Mouse (Mus musculus): Measurements from ENCODE around the gene Doc2b.

Gene Doc2b

DNA sequence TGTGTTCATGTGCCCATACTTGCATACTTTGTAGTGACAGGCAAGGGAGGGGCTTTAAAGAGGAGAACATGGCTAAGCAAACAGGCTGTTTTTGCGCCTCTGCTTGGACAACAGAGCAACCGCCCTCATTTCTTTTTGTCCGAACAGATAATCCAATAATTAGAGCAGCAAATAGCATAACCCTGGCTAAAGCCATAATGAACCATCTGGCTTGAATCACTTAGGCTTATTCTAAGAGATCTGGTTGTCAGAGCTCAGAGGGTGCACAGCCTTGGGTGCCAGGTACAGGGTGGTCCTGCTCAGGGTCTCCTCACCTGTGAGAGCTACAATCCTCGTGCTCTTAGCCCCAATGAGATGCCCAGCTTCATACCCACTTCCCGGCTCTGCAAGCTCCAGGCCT lies 2.5 kb downstream of the Doc2b start:
- no peak for DNase-seq (ENCODE audit: low read depth, low spot score)

DNA sequence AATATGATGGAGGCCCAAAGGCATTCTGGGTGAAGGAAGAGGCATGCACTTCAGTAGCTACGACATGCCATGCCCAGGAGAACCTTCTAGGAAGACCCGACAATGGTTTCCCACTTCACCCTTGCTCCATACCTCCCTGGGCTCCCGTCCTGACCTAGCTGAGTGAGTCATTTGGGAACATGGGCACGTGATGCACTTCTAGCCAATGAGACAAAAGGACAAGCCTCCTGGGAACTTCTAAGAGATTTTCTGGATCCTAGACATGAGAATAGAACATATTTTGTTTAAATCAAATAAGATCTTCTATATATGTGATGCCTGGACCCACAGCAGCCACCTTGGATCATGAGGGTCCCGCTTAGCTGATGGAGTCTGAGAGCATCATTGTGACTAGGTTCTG lies 3.3 kb downstream of the Doc2b start:
- no peak for DNase-seq (ENCODE audit: low read depth, low spot score)

DNA sequence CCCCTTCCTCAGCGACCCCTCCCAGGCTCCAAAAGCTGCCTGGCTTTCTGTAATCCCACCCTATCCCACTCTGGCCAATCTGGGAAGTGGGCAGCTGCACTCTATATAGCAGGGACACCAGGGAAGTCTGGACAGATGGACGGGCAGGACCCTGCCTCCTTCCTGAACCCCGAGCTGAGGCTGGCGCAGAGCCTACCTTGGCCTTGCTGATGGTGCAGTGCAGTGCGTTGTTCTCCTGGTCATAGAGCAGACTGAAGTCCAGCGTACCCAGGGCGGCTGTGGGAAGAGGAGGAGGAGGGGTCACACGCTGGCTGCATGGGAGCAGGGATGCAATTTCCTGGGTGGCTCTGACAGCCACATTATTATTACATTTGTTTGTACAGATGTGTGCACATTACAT lies 10.0 kb downstream of the Doc2b start:
- no peak for DNase-seq (ENCODE audit: low read depth, low spot score)

DNA sequence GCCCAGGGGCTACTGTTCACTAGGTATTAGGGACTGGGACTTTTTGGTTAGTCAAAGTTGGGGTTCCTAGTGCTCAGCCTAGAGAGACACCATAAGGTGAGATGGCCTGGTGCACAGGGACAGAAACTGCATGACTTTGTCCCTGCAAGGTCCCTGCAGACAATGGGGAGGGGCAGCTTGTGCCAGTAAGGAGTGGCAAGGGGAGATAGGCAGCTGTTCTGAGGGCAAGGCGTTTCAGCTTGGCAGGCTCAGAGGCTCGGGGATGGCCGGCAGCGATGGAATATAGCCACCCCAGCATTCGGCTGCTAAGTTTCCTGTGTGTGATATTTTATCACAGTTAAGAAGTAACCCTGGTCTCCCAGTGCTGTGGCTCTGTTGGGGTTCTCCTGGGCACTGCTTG lies 12.1 kb downstream of the Doc2b start:
- no peak for DNase-seq (ENCODE audit: low read depth, low spot score)

DNA sequence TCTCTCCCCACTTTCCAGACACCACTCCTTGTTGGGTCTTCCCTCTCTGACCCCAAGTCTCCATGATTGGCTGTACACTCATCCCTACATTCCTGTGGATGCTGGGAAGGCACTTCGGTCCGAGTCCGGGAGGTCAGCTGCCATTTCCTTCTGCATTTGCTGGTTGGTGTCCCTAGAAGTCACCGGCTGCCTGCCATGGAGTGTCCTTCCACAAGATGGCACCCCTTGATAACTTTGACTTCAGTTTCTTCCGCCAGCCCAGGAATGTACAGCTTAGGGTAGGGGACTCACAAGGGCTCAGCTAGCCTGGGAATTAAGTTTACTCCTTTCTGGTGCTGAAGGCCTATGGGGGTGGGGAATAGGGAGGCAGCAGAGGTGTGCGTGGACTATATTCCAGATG lies 13.9 kb downstream of the Doc2b start:
- no peak for DNase-seq (ENCODE audit: low read depth, low spot score)

DNA sequence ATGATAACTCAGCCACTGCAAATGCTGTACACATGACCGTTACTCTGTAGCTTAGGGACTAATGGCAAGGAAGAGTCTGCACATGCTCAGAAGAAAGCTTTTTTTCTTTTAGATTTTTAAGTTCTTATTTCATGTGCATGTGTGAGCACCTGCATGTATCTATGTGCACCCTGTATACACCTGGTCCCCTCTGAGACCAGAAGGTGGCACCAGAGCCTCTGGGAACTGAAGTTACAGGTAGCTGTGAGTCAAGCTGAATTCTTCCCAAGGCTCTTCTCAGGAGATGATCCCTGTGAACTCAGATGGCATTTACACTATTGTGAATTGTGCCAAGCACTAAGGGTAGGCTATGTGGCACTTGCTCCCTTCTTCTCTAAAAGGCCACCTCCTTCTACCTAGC lies 19.9 kb downstream of the Doc2b start:
- no peak for DNase-seq (ENCODE audit: low read depth, low spot score)

DNA sequence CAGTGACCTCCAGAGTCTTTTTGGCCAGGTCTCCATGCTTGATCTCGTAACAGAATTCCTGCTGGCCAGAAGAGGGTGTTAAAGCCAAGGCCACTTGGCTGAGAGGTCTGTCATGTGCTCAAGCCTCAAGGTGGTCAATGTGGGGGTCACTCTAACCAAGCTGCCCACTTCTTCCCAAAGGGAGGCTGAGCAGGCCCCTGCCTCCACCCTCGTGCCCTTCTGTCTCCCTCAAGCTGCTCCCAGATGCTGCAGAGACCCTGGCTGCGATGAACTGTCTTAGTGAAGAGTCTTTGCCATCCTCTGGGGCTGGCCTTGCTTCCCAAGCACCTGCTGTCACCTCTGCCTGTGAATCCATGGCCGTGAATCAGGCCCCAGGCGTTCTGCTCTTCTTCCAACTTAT lies 23.3 kb downstream of the Doc2b start:
- no peak for DNase-seq (ENCODE audit: low read depth, low spot score)

DNA sequence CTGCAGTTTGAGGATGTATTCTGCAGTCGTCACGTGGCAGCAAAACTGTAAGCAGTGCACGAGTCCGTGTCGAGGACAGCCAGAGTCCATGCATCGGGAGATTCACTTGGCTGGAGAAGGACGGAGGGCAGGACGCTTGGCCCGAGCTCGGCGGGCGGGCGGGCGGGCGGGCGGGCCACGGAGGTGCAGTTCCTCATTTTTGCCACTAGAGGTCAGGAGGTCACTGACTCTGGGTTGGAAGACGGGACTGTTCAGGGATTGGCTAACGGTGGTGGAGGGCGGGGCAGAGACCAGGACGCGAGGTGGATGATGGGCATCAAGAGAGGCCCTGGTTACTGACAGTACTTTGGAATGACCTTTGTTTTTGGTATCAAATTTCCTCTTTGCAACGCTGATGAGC lies 26.6 kb downstream of the Doc2b start:
- peak; percentile 69 for DNase-seq (ENCODE audit: low read depth, low spot score)

DNA sequence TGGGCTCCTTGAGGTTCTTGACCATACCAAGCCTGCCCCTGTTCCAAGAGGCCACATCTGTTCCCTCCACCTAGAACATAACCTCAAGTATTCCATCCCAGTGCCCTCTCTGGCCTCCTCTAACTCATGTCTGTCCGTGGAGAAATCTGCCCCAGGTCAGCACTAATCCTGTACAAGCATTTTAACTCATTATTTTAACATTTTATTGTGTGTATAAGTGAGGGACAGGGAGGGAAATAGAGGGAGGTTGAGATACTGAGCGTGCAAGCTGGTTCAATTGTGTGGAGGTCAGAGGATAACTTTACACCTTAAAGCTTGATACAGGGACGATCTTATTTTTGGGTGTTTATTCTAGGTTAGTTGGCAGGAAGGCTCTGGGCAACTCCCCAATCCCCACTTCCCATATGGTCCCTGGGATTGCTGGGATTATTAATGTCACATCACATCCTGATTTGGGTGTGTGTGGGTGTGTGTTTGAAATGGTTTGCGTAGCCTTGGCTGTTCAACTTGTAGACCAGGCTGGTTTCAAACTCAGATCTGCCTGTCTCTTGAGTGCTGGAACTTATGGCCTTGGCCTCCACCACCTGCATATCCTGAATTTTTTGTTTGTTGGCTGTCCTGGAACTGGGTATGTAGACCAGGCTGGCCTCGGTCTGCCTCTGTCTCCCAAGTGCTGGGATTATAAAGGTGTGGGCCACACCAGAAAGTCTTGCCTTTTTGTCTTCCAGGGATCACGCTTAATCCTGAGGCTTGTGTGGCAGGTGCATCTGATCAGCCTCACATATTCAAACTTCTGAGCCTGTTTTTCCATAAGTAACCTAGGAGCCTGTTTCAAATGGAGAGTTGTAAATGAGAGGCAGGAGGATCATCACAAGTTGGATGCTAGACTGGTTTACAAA lies 27.5 kb downstream of the Doc2b start:
- peak; percentile 39 for DNase-seq (ENCODE audit: low read depth, low spot score)

DNA sequence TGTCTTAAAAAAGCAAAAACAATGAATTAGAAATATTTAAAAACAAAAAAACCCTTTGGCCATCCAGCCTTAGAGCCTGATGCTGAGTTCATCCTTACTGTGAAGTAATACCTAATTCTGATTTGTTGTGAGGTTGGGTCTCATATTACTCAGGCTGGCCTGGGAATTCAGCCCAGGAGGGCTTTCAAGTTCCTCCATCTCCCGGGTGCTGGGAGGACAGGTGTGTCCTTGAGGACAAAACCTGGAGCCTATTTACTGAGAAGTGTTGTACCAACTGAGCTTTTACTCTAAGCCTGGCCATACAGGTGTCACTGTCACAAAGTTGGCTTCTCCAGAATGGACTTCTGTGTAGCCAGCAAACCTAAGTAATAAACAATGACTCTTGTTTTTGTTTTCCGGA lies 28.8 kb downstream of the Doc2b start:
- no peak for DNase-seq (ENCODE audit: low read depth, low spot score)

DNA sequence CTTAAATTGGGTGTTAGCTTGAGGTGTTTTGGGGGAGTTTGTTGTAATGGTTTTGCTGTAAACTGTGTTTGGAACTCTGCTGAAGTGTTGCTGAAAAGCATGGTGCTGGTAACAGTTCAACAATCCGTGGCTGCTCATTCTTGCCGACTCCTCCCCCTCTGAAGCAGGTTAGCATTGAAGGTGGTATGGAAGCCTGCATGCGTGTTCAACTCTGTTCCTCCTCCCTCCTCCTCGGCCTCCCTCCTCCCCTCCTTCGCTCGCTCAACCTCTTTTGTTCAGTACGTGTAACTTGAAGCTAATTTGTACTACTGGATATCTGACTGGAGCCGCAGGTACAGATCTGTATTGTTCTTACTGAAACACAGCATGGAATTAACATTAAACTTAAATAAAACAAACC lies 30.7 kb downstream of the Doc2b start:
- DNase-seq (ENCODE audit: low read depth, low spot score) = no peak

DNA sequence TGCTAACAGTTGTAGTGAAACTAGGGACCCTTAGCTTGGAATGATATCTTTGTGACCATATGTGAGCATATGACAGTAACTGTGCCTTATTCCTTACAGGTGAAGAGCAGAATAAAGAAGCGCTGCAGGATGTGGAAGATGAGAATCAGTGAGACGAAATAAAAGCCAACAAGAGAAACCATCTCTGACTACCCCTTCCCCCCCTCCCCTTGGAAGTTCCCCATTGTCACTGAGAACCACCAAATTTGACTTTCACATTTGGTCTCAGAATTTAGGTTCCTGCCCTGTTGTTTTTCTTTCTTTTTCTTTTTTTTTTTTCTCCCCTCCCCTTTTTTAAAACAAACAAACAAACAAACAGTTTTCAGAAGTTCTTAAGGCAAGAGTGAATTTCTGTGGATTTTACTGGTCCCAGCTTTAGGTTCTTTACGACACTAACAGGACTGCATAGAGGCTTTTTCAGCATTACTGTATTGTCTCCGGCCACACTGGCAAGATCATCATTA lies 31.3 kb downstream of the Doc2b start:
- no peak for DNase-seq (ENCODE audit: low read depth, low spot score)

DNA sequence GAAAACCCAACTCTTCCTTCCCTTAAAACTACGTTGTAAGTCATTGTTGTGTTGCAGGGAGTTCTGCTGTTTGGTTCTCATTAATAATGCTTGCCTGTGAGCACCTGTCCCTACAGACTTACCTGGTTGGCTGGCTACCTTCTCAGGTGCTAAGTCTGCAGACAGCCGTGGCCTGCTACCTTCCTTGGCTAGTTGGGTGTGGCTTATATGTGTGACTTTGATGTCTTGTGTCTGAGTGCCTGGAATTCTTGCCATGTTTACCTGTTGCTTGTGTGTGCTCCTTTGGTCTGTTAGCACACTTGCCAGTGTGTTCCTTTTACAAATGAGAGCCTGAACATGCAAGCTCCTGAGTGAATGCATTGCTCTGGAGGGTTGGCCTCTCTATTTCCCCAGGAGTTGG lies 33.1 kb downstream of the Doc2b start:
- no peak for DNase-seq (ENCODE audit: low read depth, low spot score)

DNA sequence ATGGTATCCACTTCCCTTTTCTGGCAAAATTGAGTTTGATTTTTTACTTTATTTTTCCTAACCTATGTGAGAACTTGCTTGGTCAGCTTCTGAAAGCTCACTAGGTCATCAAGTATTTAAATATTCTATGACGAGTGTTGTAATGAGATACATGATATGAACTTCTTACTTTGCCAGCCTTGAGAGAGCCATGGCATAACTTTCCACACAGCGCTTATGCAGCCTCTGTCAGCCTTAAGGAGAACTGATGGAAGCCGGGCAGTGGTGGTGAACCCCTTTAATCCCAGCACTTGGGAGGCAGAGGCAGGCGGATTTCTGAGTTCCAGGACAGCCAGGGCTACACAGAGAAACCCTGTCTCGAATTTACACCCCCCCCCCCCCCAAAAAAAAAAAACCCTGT lies 35.1 kb downstream of the Doc2b start:
- no peak for DNase-seq (ENCODE audit: low read depth, low spot score)

DNA sequence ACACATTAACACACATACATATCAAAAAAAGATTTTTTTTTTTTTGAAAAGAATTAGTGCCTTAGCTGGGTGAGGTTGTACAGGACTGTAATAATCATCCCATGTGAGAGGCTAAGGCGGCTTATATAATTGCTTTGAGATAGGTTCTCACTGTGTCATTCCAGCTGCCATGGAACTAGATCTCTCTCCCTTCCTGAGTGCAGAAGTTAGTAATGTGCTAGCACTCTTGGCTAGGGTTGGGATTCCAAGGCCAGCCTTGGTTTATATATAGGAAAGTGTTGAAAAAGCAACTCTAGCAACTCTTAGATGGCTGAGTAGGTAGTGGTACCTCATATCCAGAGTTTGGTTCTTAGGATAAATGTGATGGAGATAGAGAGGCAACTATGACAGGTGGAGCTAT lies 37.3 kb downstream of the Doc2b start:
- DNase-seq (ENCODE audit: low read depth, low spot score) = no peak

DNA sequence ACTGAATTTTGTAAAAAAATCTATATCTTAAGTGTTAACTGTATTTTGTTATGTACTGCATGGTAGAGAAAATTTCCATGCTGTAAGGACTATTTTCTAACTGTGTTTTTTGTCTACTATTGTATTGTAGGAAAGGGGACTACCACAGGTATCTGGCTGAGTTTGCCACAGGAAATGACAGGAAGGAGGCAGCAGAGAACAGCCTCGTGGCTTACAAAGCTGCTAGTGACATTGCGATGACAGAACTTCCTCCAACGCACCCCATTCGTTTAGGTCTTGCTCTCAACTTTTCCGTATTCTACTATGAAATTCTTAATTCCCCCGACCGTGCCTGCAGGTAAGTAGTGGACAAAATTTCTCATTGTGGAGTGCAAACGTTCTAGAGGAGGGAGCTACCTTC lies 39.2 kb downstream of the Doc2b start:
- DNase-seq (ENCODE audit: low read depth, low spot score) = no peak

DNA sequence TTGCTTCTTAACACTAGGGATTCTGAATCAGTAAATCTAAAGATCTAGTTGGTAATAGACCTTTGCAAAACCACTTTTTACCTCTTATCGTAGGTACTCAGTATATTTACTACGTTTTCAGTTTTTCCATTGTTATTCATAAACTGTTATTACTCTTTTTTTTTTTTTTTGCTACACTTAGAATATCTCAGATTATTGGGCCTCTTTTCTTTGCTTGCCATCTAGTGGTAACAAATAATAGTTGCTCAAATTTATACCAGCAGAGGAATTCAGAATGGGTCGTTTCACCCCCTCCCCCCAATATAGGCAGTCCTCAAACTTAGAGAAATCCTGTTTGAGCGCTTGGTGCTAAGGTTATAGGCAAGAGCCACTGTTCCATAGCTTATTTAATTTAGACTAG lies 44.8 kb downstream of the Doc2b start:
- no peak for DNase-seq (ENCODE audit: low read depth, low spot score)

DNA sequence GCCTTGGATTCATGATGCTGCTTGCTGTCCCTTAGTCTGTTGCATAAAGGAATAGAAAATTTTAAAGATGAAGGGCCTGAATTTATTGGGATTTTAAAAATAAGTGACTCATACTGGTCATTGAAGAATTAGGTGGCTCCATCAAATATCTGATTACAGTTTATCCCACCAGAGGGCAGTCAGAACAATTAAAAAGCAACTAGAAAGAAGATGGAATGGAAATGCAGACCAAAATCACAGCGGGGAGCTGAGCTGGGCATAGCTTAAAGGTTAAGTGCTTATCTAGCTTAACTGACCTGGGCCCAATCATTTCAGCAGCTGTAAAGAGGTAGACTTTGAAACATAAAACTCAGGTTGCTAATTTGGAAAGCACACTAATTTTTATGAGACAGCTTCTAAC lies 45.3 kb downstream of the Doc2b start:
- no peak for DNase-seq (ENCODE audit: low read depth, low spot score)

DNA sequence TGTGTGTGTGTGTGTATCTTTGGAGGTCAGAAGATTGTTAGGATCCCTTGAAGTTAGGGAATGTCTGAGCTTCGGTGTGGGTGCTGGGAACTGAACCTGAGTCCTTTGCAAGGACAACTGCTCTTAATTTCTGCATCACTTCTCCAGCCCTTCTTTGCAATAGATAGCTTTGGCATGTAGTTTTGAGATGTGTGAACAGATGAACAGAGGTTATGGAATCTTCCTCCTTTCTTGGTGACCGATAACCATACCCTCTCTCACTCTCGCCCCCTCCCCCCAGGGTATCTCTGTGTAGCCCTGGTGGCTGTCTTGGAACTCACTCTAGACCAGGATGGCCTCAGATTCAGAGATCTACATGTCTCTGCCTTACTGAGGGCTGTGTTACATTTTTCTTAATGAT lies 51.1 kb downstream of the Doc2b start:
- DNase-seq (ENCODE audit: low read depth, low spot score) = no peak

DNA sequence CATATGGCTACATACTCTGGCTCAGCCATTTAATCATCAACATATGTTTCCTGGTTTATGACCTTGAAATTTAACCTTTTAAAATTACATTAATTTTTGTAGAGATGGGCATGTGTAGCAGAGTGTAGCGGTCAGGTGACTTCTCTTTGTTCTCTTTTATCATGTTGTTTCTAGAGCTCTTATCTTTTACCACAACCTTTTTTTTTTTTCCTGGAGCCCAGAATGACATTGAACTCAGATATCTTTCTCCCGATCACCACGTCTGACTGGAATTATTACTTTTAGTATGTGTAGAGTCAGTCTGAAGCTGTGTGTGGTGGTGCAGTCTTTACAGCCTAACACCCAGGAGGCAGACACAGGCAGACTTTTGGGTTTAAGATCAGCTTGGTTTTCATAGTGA lies 54.2 kb downstream of the Doc2b start:
- no peak for DNase-seq (ENCODE audit: low read depth, low spot score)

DNA sequence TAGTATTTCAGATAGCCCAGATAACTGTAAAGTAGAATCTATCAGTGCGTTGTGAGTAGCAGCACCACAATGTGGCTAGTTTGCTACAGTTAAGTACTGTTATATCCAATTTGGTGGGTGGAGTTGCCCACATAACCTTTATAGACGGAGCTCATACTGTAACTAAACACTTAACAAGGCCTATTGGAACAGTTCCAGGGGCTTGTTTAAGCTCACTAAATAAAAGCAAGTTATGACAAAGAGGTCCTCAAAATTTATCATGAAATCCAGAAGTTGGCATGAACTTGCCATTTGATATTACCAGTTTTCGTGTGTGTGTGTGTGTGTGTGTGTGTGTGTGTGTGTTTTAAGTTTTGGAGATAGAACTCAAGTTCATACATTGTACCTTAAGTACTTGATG lies 55.6 kb downstream of the Doc2b start:
- DNase-seq (ENCODE audit: low read depth, low spot score) = no peak

DNA sequence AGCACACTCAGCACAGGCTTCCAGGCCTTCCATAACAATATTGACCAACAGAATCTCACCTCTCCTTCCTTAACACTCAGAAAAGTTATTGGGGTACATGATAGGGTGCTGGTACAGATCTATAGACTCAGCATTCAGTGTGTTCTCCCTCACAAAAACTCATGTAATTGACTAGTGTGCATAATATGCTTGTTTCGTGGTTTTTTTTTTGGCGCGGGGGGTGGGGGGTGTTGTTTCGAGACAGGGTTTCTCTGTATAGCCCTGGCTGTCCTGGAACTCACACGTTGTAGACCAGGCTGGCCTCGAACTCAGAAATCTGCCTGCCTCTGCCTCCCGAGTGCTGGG lies 57.4 kb downstream of the Doc2b start:
- no peak for DNase-seq (ENCODE audit: low read depth, low spot score)

DNA sequence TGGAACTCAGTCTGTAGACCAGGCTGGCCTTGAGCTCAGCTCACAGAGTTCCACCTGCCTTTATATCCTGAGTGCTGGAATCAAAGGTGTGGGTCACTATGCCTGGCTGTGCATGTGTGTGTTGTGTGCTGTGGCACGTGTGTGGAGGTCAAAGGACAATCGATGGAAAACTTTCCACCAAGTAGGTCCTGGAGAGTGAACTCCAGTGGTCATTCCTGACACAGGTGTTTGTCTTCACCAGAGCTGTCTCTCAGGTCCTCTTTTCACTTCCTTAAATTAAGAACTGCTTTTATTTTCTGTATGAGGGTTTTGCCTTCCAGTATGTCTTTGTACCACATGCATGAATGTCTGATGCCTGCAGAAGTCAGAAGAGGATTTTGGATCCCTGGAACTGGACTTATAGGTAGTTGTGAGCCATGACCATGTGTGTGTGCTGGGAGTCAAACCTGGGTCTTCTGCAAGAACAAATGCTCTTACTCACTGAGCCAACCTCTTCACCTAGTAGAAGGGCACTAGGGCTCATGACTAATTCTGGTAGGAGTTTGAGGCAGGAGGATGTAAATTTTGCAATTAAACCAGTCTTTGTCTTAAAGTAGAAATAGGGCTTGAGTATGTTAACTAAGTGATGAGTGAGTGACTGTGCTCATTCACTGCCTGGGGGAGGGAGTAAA lies 57.9 kb downstream of the Doc2b start:
- DNase-seq (ENCODE audit: low read depth, low spot score) = no peak

Measured in telencephalon, adult 2 months (tissue).